Comparison of ENCODE assay signal across 25 mouse cellular contexts in the genomic region with DNA sequence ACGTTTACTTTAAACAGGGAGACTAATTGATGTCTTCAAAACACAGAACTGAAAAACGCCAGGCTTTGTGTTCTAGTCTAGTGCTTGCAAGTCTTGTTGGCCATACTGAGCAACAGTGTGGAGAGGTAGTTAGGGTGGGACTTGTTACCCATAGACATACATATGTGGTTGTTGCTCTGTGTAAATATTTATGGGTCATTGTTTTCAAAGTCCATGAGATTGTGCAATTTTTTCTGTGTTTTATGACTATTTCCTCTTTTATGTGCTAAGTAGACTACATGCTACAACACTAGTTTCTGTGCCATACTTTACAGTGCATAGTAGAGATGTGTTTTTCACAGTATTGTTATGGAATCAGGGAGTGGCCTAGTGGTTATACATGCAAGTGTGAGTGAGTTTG. TPM values are rescaled to one million over a fixed set of nuclear protein-coding genes. Genes with fewer than 3 reads are reported as not detected.
DNase-seq lines count a peak whose midpoint lies in the region; ATAC-seq and TF ChIP-seq lines count a peak whose summit lies in the region.
"Had no signal": no experiment of that assay in that cellular context is flagged by ENCODE, and none has a peak within 500 bp of the region (broad histone marks: within the 10 kb centered on the region; RNA-seq: fewer than 3 reads in every experiment).

No protein-coding gene starts in this region.

- TF ChIP-seq POLR2A in MEL (IDR thresholded peaks at IDR 0.05; ENCODE audit: control insufficient read depth in 1 of 2, insufficient read depth in 1 of 2, low read depth in 1 of 2, low read length in 2 of 2, poor library complexity in 1 of 2): no peak

- H3K4me1 ChIP-seq in MEL (ENCODE audit: control insufficient read depth in 1 of 2, insufficient read depth in 2 of 2, low read length in 2 of 2): peaks cover 2 to 12% of the 10 kb centered on the region in 2 experiments
- H3K4me1 ChIP-seq: embryonic facial prominence, embryonic 13.5 days; embryonic facial prominence, embryonic 15.5 days; forebrain, embryonic 10.5 days; forebrain, embryonic 12.5 days had no signal

- peak; percentile 16 for DNase-seq in MEL (ENCODE audit: low read depth, low spot score)
- DNase-seq in embryo, embryonic 10.5 days (ENCODE audit: low spot score): no peak
- no peak for DNase-seq in left cerebral cortex, adult 8-10 months (ENCODE audit: low spot score in 2 of 2)
- DNase-seq in gastrocnemius, adult 8-10 months (ENCODE audit: low spot score in 2 of 2): no peak
- DNase-seq: adrenal gland, adult 8-10 months; adrenal gland, postnatal 25 days; cerebellum, adult 11 months; cerebellum, adult 18-20 months; cerebellum, adult 8-10 months; cerebellum, adult 9-11 months; cerebellum, postnatal 14 days; cerebellum, postnatal 36 days; embryo, embryonic 11 days had no signal

- H3K79me2 ChIP-seq in MEL (ENCODE audit: control insufficient read depth, insufficient read depth, low read length, poor library complexity): no peaks in the 10 kb centered on the region

- H3K9ac ChIP-seq in MEL (ENCODE audit: control insufficient read depth, low read depth, low read length, poor library complexity, severe bottlenecking): no peak overlapping the region
- H3K9ac ChIP-seq: embryonic facial prominence, embryonic 13.5 days; embryonic facial prominence, embryonic 15.5 days; forebrain, embryonic 12.5 days had no signal

- H3K9me3 ChIP-seq in MEL (replicated peaks; ENCODE audit: insufficient read depth, low read length): no peaks in the 10 kb centered on the region
- H3K9me3 ChIP-seq: embryonic facial prominence, embryonic 13.5 days; embryonic facial prominence, embryonic 15.5 days; forebrain, embryonic 10.5 days; forebrain, embryonic 12.5 days had no signal

- no peak overlapping the region for H3K4me3 ChIP-seq in MEL (ENCODE audit: control insufficient read depth in 1 of 2, insufficient read depth in 1 of 2, low read depth in 2 of 2, low read length in 2 of 2)
- H3K4me3 ChIP-seq: embryonic facial prominence, embryonic 13.5 days; embryonic facial prominence, embryonic 15.5 days; erythroblast, embryonic 14.5 days; forebrain, embryonic 10.5 days; forebrain, embryonic 12.5 days had no signal

- no peak for TF ChIP-seq EP300 in MEL (IDR thresholded peaks at IDR 0.05; ENCODE audit: low read depth in 1 of 2, low read length in 2 of 2)

- ATAC-seq in common myeloid progenitor, adult 5-6 weeks (replicated peaks; ENCODE audit: low read depth, poor library complexity, severe bottlenecking): 0 out of 2 replicates have a peak, but pooled peaks have one; percentile 18
- peak; percentile 77 for ATAC-seq in megakaryocyte, adult 5-6 weeks (ENCODE audit: poor library complexity, severe bottlenecking)
- 0 out of 2 replicates have a peak, but pooled peaks have one; percentile 22 for ATAC-seq in monocyte, adult 5-6 weeks (replicated peaks; ENCODE audit: insufficient number of reproducible peaks, low FRiP score, low TSS enrichment, poor library complexity, severe bottlenecking)
- ATAC-seq: activated CD4-positive, CD25-positive, alpha-beta regulatory T cell, adult 4 months; forebrain, embryonic 14.5 days; forebrain, embryonic 16.5 days; Patski had no signal

- no peak overlapping the region for H3K27ac ChIP-seq in MEL (ENCODE audit: control insufficient read depth, low read depth, low read length)
- H3K27ac ChIP-seq: embryonic facial prominence, embryonic 13.5 days; embryonic facial prominence, embryonic 15.5 days; forebrain, embryonic 10.5 days; forebrain, embryonic 12.5 days had no signal

- peaks cover 16 to 40% of the 10 kb centered on the region in 2 experiments for H3K36me3 ChIP-seq in MEL (ENCODE audit: control insufficient read depth in 1 of 2, insufficient read depth in 2 of 2, low read length in 2 of 2)

- H3K27me3 ChIP-seq in MEL (ENCODE audit: control insufficient read depth in 1 of 2, insufficient read depth in 2 of 2, low read length in 2 of 2): no peaks in the 10 kb centered on the region
- H3K27me3 ChIP-seq: embryonic facial prominence, embryonic 13.5 days; embryonic facial prominence, embryonic 15.5 days; forebrain, embryonic 12.5 days; Patski had no signal

- TF ChIP-seq CTCF in MEL (IDR thresholded peaks at IDR 0.05 in 2 of 3, conservative IDR thresholded peaks at IDR 0.05 in 1 of 3; ENCODE audit: control insufficient read depth in 1 of 3, insufficient read depth in 1 of 3, low read depth in 2 of 3, low read length in 3 of 3, poor library complexity in 1 of 3, severe bottlenecking in 1 of 3): no peak

- TF ChIP-seq RAD21 in MEL (IDR thresholded peaks at IDR 0.05; ENCODE audit: low read depth, low read length): no peak

TF ChIP-seq in MEL, 35 proteins besides CTCF, POLR2A, EP300 and RAD21:
- no peak for TF ChIP-seq SIN3A (IDR thresholded peaks at IDR 0.05; ENCODE audit: low read length)
- TF ChIP-seq GATA1 (IDR thresholded peaks at IDR 0.05; ENCODE audit: low read depth, low read length): no peak
- no peak for TF ChIP-seq NRF1 (IDR thresholded peaks at IDR 0.05; ENCODE audit: insufficient read depth, low read depth, low read length, poor library complexity, severe bottlenecking)
- TF ChIP-seq E2F4 (IDR thresholded peaks at IDR 0.05; ENCODE audit: borderline replicate concordance, low read depth, low read length): no peak
- no peak for TF ChIP-seq ZC3H11A (IDR thresholded peaks at IDR 0.05; ENCODE audit: low read depth, low read length)

RNA-seq across cellular contexts. Expression of a gene that starts 16.2 kb away (rescaled TPM):
- total RNA-seq in MEL (2012; rRNA removed): 72.6 and 73.9 TPM in 2 replicates
- polyA plus RNA-seq in MEL (2012; ENCODE audit: insufficient read depth in 1 of 2, insufficient read length in 2 of 2, low read depth in 1 of 2, low replicate concordance in 2 of 2, missing spikeins in 1 of 2): 10 to 100 TPM; 62.5 to 63.7 TPM
- 66.2 and 81.4 TPM in 2 replicates for total RNA-seq in common myeloid progenitor, adult 5-6 weeks (2017)
- total RNA-seq in megakaryocyte, adult 5-6 weeks (2015): 39.2 and 41.2 TPM in 2 replicates
- total RNA-seq in megakaryocyte, adult 5-6 weeks (2017): 30.2 and 33.9 TPM in 2 replicates
- 32.6 to 41.2 TPM (median 39.7 TPM) in 3 replicates for total RNA-seq in monocyte, adult 5-6 weeks (2017)
- 10 to 100 TPM; 27.8 to 37.7 (median 30.8) TPM for total RNA-seq in left cerebral cortex, adult 8-10 months (2022)
- 10 to 100 TPM; 12.5 to 17.5 (median 15.2) TPM for total RNA-seq in gastrocnemius, adult 8-10 months (2022)

RNA-seq across cellular contexts. Expression of a gene that starts 35.4 kb away (rescaled TPM):
- 22.5 and 32.8 TPM in 2 replicates for total RNA-seq in MEL (2012; rRNA removed)
- 10 to 100 TPM in 1 of 2 experiments, not detected in 1; 37.8 TPM for polyA plus RNA-seq in MEL (2012; ENCODE audit: insufficient read depth in 1 of 2, insufficient read length in 2 of 2, low read depth in 1 of 2, low replicate concordance in 2 of 2, missing spikeins in 1 of 2)
- total RNA-seq in common myeloid progenitor, adult 5-6 weeks (2017): 11.4 and 14.7 TPM in 2 replicates
- 27.5 and 28.2 TPM in 2 replicates for total RNA-seq in megakaryocyte, adult 5-6 weeks (2015)
- total RNA-seq in megakaryocyte, adult 5-6 weeks (2017): 24.7 and 33.0 TPM in 2 replicates
- total RNA-seq in monocyte, adult 5-6 weeks (2017): 23.1 to 29.2 TPM (median 25.2 TPM) in 3 replicates
- 10 to 100 TPM; 15.7 to 19.3 (median 16.5) TPM for total RNA-seq in left cerebral cortex, adult 8-10 months (2022)
- 1 to 10 TPM; 5.3 to 8.2 (median 7.0) TPM for total RNA-seq in gastrocnemius, adult 8-10 months (2022)
- polyA plus RNA-seq: Patski had no signal

Comparison
In these comparisons a context has a peak if more than half of its experiments do, and no peak if none do; other contexts are left out.
1. ATAC-seq: peak in every context shown above with its lines; median percentile 77 in megakaryocyte, adult 5-6 weeks; 22 in monocyte, adult 5-6 weeks; 18 in common myeloid progenitor, adult 5-6 weeks.